Mouse (Mus musculus): Measurements from ENCODE around the gene Stk24.

Stk24 gene

DNA sequence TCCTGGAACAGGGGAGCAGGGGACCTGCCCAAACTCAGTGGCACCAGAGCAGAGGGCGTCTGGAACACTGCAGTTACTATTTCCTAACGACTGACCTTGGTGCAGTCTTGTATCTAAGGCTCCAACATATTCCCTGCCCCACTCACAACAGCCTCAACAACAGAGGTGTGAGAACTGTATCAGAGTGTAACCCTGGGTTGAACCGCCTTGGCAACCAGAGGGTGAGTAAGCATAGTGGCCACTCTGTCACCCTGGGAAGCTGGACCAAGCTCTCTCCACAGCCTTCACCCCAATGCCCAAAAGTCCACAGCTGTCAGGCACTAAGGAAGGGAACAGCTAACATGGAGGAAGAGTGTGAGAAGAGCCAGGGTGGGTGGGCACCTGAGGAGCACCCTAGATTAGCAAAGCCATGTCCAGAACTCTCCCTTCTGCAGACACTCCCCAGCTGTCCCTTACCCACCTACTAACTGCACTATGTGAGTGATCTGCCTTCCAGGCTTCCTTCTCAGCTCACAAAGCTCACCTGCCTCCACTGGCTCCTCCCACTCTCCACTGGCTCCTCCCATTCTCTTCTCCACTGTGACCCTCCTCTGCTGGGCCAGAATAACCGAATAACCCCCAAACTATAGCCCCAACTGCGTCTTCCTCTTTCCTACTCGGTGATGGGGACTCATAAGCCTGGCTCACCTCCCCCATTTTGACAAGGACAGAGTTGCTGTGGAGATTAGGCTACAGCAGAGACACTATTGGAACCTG, 69.3 kb downstream of the Stk24 start:
- DNase-seq, result no peak

DNA sequence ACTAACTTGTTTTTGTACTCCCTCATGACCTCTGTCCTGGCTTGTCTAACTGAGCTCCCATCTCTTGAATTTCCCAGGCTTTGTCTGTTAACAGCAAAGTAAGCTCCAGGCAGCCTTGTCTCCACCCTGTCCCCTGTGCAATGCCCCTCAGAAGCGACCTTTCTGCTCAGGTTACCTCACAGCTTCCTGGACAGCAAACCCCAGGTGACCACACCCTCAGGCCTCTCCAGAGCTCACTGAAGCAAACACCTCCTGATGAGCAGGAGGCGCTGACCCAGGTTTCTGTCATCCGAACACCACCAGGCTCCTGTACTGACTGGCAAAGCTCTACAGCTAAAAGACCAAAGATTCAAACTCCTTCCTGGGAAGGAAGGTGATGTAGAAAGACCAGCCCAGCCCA, 69.9 kb downstream of the Stk24 start:
- DNase-seq, result no peak

DNA sequence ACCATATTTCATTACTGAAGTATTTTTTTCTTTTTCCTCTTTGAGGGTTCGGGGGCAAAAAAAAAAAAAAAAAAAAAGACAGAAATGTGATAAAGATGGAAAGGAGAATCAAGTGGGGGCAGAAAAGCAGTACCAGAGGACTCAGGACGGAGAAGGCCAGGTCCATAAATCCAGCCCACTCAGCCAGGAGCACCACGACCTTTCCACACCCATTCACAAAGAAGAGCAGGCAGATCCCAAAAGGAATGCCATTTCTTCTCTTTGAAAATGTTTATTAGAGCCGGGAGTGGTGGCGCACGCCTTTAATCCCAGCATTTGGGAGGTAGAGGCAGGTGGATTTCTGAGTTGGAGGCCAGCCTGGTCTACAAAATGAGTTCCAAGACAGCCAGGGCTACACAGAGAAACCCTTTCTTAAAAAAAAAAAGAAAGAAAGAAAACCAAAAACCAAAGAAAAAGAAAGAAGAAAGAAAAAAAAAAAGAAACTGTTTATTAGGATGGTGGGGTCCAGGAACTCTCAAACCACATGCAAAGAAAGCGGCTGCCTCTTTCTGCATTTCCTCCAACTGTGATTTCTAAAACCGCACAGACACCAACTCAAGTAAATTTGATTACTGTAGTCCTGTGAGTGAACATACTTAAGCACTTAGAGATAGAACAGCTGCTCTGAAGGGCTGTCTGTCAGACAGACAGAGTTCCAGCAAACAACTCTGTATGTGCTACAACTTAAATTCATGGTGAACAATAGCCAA, 74.3 kb downstream of the Stk24 start:
- DNase-seq, result no peak

DNA sequence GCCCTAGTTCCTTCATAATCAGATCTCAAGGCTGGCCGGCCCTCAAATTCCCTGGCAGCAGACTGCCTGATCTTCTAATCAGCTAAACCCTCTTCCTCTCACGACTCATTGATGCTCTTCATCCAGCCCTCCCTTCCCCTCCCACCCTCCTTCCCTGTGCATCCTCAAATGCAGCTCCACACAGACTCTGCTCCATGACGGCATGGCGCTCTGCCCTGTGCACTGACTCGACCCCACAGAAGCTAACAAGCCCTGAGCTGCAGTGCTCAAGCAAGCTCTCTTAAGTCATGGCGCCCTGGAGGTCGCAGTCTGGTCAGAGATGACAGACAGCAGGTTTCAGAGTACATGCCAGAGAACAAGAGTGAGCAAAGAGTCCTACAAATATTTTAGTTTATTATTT, 75.3 kb downstream of the Stk24 start:
- DNase-seq, result peak in 1 of 2 experiments; percentile 40

DNA sequence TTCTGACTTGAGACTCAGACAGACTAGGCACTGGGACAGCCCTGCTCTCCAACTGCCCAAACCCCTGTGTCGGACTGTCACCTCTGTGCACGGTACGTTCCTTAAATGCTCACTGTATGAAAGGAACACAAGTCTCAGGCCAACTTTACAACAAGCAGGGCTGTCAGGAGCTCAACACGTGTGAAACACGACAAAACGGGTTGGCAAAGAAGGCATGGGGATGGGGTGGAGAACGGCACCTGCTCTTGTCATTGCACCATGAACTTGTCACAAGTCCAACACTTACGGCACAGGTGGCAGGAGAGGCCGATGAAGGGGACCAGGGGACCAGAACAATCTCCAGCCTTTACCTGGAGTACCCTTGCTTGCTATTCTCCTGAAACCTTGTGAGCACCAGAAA, 80.7 kb downstream of the Stk24 start:
- no peak for DNase-seq

DNA sequence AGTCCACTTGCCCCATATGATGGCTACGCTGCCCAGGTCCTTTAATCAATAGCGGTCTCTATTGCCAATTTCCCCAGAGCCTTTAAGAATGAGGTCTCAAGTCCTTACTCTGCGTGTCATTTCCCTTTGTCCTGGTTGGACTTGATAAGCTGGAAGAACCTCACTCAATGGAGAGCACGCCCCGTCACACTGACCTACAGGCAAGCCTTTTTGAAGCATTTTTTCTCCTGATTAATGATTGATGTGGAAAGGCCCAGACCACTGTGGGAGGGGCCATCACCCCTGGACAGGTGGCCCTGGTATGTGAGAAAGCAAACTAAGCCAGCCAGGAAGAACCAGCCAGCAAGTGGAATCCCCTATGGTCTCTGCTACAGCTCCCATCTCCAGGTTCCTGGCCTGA, 81.3 kb downstream of the Stk24 start:
- DNase-seq, result no peak

DNA sequence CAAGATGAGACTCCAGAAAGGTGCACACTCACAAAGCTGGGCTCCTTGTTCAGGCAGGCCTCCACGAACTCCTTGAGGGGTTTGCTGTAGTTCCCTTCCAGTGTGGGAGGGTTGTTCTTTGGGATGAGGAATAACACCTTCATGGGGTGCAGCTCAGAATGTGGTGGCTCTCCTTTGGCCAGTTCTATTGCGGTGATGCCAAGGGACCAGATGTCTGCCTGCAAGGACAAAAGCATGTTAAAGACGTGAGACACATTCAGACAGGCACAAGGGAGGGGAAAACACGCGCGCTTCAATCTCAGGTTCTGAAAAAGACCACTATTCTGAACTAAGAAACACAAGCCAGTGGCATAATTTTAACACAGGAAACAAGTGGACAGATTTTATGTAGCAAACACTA, 82.7 kb downstream of the Stk24 start:
- peak in 1 of 2 experiments; percentile 50 for DNase-seq

DNA sequence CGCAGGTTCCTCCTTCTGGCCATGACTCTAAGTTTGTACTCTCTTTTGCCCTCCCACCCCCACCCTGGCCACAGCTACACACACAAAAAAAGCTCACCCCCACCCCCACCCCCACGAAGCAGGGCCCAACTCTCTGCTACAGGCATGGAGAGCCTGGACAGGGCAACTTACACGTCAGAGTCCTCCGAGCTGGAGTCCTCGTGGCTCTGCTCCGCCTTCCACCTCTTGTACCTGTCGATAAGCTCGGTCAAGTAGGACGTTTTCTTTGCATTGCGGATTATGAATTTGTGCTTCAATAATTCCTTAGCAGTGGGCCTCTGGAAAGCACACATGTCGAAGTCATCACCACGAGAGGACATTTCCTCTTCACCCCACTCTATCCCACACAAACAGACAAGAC, 85.3 kb downstream of the Stk24 start:
- DNase-seq, result no peak

DNA sequence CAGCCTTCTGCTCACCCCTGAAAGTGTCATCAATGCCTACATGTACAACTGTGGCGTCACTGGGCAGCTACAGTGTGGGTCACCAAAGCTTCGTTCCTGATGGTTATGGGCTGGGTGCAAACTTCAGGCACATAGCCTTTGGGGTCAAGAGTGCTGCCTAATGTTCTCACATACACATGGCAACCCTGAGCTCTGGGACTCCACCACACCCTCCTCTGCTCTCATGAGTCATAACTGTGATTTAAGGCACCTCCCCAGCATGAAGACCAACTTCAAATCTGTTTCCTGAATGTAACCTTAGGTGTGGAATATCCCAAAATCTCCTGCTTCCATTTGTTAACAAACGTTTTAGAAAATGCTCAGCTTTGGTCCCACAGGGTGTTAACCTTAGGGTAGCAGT, 87.4 kb downstream of the Stk24 start:
- DNase-seq, result no peak

DNA sequence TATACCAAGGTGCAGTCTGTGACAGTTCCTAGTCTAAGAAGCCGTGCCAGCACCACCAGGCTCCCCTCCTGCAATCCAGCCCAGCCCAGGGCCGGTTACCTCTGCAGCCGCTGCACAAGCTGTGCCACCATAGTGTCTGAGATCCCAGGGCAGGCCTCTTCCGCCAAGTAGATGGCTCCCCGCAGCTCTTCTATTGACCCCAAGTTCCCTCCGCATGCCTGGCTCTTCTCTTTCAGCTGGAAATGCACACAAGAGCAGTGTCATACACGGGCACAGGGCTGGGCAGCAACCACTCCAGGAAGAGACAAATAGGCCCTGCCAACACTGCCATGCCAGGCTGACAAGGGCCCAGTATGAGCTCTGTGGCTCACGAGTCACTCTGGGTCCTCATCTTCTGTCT, 87.9 kb downstream of the Stk24 start:
- no peak for DNase-seq

DNA sequence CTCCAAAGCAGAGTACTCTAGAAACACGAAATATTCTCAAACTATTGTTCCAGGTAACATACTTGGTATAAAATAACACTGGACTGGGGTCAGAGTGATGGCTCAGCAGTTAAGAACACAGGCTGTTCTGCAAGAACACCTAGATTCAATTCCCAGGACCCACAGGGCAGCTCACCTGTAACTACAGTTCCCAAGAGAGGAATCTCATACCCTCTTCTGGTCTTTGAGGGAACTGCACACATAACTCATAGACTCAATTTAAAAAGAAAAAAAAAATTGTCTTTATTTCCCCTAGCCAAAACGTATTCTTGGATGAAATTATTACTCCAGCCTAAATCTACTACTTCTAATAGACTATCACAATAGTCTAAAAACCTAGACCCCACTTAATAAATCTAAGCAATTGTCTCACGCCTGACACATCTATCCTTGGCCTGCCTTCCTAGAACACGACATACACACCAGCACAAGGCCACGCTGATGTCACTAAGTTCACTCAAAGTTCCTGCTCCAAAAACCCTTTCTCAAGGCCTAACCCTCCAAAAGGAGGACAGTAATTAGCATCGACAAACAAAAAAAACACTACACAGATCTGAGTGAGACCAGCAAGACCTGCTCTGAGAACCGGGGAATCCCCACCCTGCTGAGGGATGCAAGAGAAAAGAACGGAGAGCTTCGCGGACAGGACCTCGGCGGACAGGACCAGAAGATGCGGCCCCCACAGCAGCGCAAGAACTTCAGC, 94.3 kb downstream of the Stk24 start:
- peak in 1 of 2 experiments; percentile 40 for DNase-seq

DNA sequence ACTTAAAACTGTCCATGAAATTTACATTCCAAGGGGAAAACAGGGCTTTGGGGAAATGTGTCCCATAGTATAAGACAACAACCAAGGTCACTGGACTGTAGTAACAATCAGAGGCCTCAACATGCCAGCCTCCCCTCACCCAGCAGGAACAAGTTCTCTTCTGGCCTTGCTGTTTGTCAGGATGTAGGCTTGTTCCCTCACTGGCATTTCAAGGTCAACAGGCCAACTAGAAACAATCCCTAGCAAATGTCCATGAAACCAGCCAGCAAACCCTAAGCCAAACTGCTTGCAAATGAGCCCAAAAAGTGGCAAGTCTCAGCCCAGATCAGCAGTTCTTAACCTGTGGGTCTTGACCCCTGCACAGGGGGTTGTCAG, 98.5 kb downstream of the Stk24 start:
- no peak for DNase-seq

DNA sequence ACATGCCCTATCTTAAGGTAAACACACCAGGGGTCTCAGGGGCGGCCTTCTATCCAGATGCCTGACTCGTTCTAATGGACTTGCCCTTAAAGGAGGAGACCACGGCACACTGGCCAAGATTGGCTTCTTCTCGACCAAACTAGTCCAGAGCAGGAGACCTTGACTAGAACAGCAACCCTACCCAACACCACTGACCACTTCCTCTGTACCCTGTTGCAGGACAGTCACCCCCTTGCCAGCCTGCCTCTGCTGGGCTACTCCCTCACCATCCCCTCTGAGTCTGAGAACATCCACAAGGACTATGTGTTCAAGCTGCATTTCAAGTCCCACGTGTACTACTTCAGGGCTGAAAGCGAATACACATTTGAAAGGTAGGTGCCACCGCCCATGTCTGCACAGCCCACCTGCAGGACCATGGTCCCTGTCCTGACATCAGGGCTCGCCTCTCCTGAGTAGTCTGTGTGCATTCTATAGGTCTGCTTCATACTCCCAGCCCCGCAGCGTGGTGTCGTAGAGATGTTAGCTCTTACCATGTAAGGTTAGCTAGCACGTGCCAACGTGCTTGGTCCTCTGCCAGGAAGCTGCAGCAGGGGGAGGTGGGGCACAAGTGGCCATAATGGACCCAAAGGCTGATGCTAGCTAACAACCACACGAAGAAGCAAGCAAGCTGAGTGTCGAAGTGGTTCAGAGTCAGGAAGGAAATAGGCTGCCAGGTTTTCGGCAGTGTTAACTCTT, 99.0 kb downstream of the Stk24 start:
- peak; percentile 49 to 57 for DNase-seq

DNA sequence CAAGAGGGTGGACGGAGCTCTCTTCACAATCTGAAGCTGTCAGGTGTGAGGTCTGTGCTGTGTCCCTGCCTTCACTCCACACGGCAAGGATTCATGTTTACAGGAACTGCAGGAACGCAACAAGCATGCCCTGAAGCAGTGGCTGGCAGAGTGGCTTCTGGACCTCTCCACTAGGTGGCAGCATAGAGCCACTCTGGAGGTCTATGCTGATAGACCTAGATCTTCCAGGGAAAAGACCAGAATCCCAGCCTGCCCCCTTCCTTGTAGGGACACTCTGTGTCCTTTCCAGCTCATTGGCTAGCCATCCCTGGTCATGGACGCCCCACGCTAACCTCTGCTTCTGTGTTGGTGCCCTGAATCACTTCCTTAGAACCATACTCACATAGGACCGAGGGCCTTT, 100.7 kb downstream of the Stk24 start:
- DNase-seq, result peak; percentile 94 to 96

DNA sequence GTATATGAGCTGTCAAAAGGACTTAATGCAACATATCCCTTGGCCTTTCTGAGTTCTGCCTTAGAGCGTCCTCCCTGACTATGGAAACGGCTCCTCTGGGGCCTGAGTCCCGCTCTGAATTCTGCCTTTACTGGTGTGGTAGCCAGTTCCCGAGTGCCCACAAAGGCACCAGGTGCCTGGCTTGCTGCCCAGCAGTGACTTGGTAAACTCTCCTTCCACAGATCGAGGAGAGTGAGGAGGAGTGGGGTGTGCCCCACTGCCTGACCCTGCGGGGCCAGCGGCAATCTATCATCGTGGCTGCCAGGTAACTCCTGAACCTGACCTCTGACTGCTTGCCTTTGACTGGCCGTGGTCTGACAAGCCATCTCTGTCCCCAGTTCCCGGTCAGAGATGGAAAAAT, 103.8 kb downstream of the Stk24 start:
- DNase-seq, result peak; percentile 61 to 64

DNA sequence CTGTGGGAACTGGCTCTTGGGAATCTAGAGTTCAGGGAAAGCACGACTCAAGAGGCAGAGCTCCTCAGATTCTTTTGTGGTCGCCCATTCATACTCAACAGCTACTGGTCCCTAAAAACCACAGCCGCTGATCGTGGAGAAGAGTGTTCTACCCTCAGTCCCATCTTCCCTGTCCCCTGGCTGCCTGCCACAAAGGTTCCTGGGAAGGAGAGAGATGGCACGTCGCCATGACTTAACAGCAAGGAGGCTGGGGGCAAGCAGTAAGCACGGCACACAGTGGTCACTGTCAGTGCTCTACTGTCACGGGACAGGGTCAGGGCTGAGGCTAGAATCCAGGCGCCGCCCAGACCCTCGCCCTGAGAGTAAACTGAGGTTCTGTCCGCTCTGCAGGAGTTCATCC, 104.8 kb downstream of the Stk24 start:
- DNase-seq, result peak; percentile 60 to 64

DNA sequence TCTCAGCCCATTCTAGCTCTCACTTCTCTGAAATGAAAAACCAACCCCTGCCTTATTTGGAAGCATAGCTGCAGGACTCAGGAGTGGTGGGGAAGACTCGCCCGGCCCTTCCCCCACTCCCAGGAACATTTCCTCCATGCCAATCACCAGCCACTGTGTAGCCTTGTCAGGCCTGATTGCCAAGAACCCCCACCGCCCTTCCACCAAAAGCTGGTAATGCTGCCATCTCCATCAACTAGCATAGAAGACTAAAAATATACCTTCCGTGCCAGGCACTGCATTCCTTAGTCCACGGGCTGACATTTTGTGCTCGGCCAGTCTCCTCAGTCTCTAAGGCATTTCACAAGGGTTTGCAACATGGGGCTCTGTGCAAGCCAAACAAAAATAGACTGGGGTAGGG, 109.3 kb downstream of the Stk24 start:
- peak; percentile 60 for DNase-seq

DNA sequence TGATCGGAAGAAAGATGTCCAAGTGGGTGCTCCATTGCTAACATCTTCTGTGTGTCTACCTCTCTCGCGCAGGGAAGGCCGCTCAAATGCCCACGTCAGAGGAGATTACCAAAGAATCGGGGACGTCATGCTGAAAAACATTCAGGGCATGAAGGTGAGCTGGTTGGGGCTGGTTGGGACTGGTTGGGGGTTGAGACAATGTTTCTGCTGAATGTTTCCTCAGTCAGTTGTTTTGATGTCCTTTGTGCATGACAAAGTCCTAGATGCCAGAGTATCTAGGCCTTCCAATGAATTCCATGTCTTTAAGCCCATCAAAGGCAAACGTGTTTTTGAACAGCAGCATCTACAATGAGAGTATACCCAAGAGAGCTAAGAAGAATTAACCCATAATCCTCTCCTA, 112.0 kb downstream of the Stk24 start:
- no peak for DNase-seq

DNA sequence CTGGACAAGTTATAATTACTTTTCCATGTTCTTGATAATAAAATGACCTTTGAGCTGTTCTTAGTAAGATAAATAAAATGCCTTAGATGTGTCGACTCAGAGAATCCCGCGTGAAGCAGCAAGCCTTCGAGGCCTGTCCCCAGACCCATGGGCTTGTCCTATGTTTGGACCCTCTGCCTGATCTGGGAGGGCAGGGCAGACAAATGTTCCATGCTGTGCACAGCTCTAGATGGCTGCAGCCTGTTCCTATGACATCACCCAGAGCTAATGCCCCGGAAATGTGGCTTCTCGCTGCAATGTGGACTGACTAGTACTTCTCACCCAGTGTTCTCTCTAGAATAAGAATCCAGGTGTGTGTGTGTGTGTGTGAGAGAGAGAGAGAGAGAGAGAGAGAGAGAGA, 115.4 kb downstream of the Stk24 start:
- no peak for DNase-seq

DNA sequence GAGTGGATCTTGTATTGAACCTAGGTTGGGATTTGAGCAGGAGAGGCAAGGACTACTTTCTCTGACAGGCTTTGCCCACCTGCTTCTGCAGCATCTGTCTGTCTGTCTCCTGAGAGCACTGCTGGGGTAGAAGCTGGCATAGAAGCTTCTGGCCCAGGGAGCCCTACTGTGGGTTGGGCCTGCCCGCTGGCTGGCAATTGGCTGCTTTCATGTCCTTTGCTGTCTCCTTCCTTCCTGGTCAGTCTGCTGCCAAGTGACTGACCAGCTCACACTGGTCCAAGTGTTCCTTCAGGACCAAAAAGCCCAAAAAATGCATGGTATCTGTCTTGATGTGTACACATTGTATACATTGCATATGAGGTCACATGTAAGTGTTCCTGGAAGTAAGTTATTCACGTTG, 115.9 kb downstream of the Stk24 start:
- DNase-seq, result no peak

DNA sequence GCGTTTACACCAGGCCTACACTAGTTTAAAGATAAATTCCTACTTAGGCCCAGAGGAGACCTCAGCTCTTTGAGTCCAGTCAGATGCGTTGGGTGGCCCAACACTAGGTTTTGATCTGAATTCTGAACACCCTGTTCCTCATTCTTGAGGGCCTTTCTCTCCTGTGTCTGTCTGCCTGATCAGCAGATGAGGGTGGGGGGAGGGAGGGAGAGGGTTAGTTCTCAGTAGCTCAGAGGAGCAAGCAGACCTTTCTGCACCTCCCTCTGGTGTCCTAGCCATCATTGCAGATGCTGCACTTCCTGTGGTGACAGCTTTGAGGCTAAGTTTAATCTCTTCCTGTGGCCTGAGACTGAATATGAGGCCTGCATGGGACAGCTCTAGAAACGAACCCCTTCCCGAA, 117.2 kb downstream of the Stk24 start:
- no peak for DNase-seq

DNA sequence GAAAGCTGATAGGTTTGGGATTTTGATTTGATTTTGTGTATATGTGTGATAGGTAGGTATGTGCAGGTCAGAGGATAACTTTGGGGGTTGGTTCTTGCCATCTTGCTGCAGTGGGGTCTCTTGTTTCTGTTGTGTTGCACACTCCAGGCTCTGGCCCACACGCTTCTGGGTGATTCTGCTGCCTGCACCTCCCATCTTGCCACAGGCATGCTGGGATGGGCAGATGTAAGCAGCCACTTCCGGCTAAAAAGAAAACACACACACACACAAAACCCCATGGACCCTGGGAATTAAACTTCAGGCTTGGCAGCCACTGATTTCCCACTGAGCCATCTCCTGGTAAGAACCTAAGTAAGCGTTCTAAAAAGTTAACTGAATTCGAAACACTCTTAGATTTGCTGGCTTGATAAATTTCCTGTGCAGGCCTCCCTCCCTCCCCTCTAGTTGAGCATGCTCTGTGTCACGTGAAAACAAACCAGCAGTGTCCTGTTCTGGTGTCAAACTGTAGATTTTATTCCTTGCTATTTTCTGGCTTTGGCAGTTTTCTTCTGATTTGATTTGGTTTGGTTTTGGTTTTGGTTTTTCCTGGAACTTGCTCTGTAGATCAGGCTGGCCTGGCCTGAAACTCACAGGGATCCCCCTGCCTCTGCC, 118.5 kb downstream of the Stk24 start:
- DNase-seq, result no peak

DNA sequence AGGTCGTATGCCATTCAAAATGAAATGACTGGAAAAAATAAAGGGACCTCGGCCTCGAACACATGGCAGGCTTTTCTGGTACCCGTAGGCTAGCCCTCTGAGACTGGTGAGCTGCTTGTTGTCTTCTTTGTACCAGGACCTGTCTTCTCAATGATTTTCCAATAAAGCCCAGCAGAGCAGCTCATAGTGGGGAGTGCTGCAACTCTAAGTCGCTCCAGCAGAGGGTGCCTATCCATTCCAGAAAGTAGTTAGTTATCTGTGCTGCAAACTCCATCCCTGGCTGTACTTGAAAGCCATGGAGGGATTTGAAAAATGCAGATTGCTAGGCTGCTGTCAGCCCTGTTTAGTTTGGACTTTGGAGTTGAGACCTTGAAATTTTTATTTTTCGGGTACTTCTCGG, 120.0 kb downstream of the Stk24 start:
- DNase-seq, result peak; percentile 77 to 82
